Comparison of ENCODE assay signal across 7 mouse cellular contexts in the genomic region with DNA sequence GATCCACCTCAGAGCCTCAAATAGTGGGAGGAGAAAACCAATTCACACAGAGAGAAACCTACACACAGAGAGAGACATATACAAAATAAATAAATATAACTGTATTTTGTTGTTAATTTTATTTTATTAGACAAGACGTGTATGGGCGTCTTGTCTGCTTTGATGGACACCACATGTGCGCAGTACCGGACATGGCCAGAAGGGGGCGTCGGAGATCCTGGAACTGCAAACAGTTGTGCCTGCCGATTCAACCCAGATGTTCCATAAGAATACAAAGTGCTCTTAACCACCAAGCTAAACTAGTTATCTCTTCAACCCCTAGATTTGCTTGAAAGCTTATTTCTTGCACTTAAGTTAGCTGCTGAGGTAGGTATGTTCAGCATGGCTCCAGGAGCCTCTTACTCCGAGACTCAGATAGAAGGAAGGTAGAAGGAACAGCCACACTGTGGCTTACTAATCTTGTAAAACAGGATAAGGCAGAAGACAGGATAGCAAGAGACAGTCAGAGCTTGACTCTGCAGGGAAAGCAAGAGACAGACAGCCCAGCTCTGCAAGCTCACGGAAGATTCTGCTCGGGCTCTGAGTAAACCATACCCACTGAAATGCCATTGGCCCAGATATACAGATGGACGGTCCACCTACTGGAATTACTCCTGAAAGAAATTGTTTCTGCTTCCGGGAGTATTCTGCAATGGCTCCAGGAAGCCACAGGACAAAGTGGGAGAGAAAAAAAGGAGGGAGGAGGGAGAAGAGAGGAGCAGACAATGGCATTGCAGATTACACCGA. TPM values are rescaled to one million over a fixed set of nuclear protein-coding genes. Genes with fewer than 3 reads are reported as not detected.
A peak's percentile ranks its signal among the peaks of the same experiment; 100 is the strongest.
DNase-seq lines count a peak whose midpoint lies in the region; ATAC-seq and TF ChIP-seq lines count a peak whose summit lies in the region.

No protein-coding gene starts in this region.

- no peak for TF ChIP-seq EP300 in MEL (IDR thresholded peaks at IDR 0.05; ENCODE audit: low read depth in 1 of 2, low read length in 2 of 2)

- no peaks in the 10 kb centered on the region for H3K4me1 ChIP-seq in MEL (ENCODE audit: control insufficient read depth in 1 of 2, insufficient read depth in 2 of 2, low read length in 2 of 2)

- no peaks in the 10 kb centered on the region for H3K79me2 ChIP-seq in MEL (ENCODE audit: control insufficient read depth, insufficient read depth, low read length, poor library complexity)

- H3K9me3 ChIP-seq in MEL (replicated peaks; ENCODE audit: insufficient read depth, low read length): no peaks in the 10 kb centered on the region

- TF ChIP-seq RAD21 in MEL (IDR thresholded peaks at IDR 0.05; ENCODE audit: low read depth, low read length): peak; percentile 52

- peak; percentile 70 to 85 (median 84) for TF ChIP-seq CTCF in MEL (IDR thresholded peaks at IDR 0.05 in 2 of 3, conservative IDR thresholded peaks at IDR 0.05 in 1 of 3; ENCODE audit: control insufficient read depth in 1 of 3, insufficient read depth in 1 of 3, low read depth in 2 of 3, low read length in 3 of 3, poor library complexity in 1 of 3, severe bottlenecking in 1 of 3)

- 0 out of 2 replicates have a peak, but pooled peaks have one; percentile 33 for ATAC-seq in granulocyte monocyte progenitor cell, adult 5-6 weeks (replicated peaks; ENCODE audit: poor library complexity, severe bottlenecking)

- H3K27me3 ChIP-seq in MEL (ENCODE audit: control insufficient read depth in 1 of 2, insufficient read depth in 2 of 2, low read length in 2 of 2): no peaks in the 10 kb centered on the region

- peak overlapping the region; percentile 14 to 39; a peak in 3 of 4 replicates for H3K4me3 ChIP-seq in MEL (ENCODE audit: control insufficient read depth in 1 of 2, insufficient read depth in 1 of 2, low read depth in 2 of 2, low read length in 2 of 2)

- H3K9ac ChIP-seq in MEL (ENCODE audit: control insufficient read depth, low read depth, low read length, poor library complexity, severe bottlenecking): peak overlapping the region; percentile 46

- no peaks in the 10 kb centered on the region for H3K36me3 ChIP-seq in MEL (ENCODE audit: control insufficient read depth in 1 of 2, insufficient read depth in 2 of 2, low read length in 2 of 2)

- intact Hi-C loops in left cerebral cortex, postnatal 4 days (cut with DNase I): no loop called here

- H3K27ac ChIP-seq in MEL (ENCODE audit: control insufficient read depth, low read depth, low read length): peak overlapping the region; percentile 42; the same call in 1 of the 2 replicates

- TF ChIP-seq POLR2A in MEL (IDR thresholded peaks at IDR 0.05; ENCODE audit: control insufficient read depth in 1 of 2, insufficient read depth in 1 of 2, low read depth in 1 of 2, low read length in 2 of 2, poor library complexity in 1 of 2): no peak

- peak; percentile 29 for DNase-seq in left cerebral cortex, postnatal 4 days
- no peak for DNase-seq in left cerebral cortex, adult 11 months (ENCODE audit: low spot score)
- DNase-seq in MEL (ENCODE audit: low read depth, low spot score): peak; percentile 76
- peak; percentile 51 to 60 for DNase-seq in adrenal gland, postnatal 36 days
- DNase-seq in lung, postnatal 14 days: peak; percentile 52
- peak; percentile 38 to 80 for DNase-seq in thymus, postnatal 10 days (ENCODE audit: low spot score in 2 of 2)

TF ChIP-seq in MEL, 35 proteins besides CTCF, POLR2A, EP300 and RAD21:
- TF ChIP-seq SMC3 (IDR thresholded peaks at IDR 0.05; ENCODE audit: low read depth, low read length): peak; percentile 54
- TF ChIP-seq MAX (IDR thresholded peaks at IDR 0.05; ENCODE audit: low read length): peak; percentile 51; the same call in 1 of the 2 replicates
- 0 out of 2 replicates have a peak, but pooled peaks have one; percentile 21 for TF ChIP-seq MYC (IDR thresholded peaks at IDR 0.05; ENCODE audit: low read depth, low read length)
- TF ChIP-seq GATA1 (IDR thresholded peaks at IDR 0.05; ENCODE audit: low read depth, low read length): no peak
- TF ChIP-seq MAFK (IDR thresholded peaks at IDR 0.05; ENCODE audit: borderline replicate concordance, low read depth, low read length): no peak

RNA-seq across cellular contexts. Expression of gene Cmc2, which starts 54.9 kb away (rescaled TPM):
- total RNA-seq in left cerebral cortex, postnatal 4 days (2021): 1 to 10 TPM; 7.7 to 9.8 TPM
- 60.2 and 65.4 TPM in 2 replicates for total RNA-seq in MEL (2012; rRNA removed)
- 100 to 1,000 TPM in 1 of 2 experiments, not detected in 1; 111 TPM for polyA plus RNA-seq in MEL (2012; ENCODE audit: insufficient read depth in 1 of 2, insufficient read length in 2 of 2, low read depth in 1 of 2, low replicate concordance in 2 of 2, missing spikeins in 1 of 2)
- 10 to 100 TPM; 54.0 to 60.9 TPM for total RNA-seq in adrenal gland, postnatal 36 days (2021)
- 35.6 and 51.4 TPM in 2 replicates for total RNA-seq in granulocyte monocyte progenitor cell, adult 5-6 weeks (2014; fragmentation: Nextera tagmentation)
- total RNA-seq in granulocyte monocyte progenitor cell, adult 5-6 weeks (2017): 50.7 and 58.2 TPM in 2 replicates

RNA-seq across cellular contexts. Expression of gene Cenpn, which starts 55.2 kb away (rescaled TPM):
- 1 to 10 TPM; 3.8 to 4.7 TPM for total RNA-seq in left cerebral cortex, postnatal 4 days (2021)
- 39.6 and 41.8 TPM in 2 replicates for total RNA-seq in MEL (2012; rRNA removed)
- polyA plus RNA-seq in MEL (2012; ENCODE audit: insufficient read depth in 1 of 2, insufficient read length in 2 of 2, low read depth in 1 of 2, low replicate concordance in 2 of 2, missing spikeins in 1 of 2): 10 to 100 TPM in 1 of 2 experiments, not detected in 1; 59.5 TPM
- 1 to 10 TPM; 6.1 TPM for total RNA-seq in adrenal gland, postnatal 36 days (2021)
- total RNA-seq in granulocyte monocyte progenitor cell, adult 5-6 weeks (2014; fragmentation: Nextera tagmentation): 22.0 and 38.4 TPM in 2 replicates
- 33.9 and 43.1 TPM in 2 replicates for total RNA-seq in granulocyte monocyte progenitor cell, adult 5-6 weeks (2017)
